Mouse (Mus musculus) liver, embryonic 14 days (tissue): Measurements from ENCODE around the gene Gm17324. TPM values are rescaled to one million over a fixed set of nuclear protein-coding genes. Genes with fewer than 3 reads are reported as not detected.

Source experiments
- polyA plus RNA-seq: library from polyadenylated mRNA; depleted of rRNA; stranded (reverse); fragments of >200 nt; gene quantifications from 2 replicates; pipeline ENCODE4 v1.2.3, GENCODE M21; 2012; rRNA removed

The Gm17324 gene
- polyA plus RNA-seq = 0.15 and 0.18 TPM in 2 replicates

GRCm38 (mm10) chr9:78447973-78448873, at the start of gene Gm17324, which contains the start of gene Mto1:
Gene Gm17324, minus strand, starts transcription at chr9:78448786.
Gene Mto1, plus strand, starts transcription at chr9:78448208.

GRCm38 (mm10) chr9:78488890-78489420, 40.4 kb upstream of the Gm17324 start, which contains the start of gene Eef1a1:
Gene Eef1a1, minus strand, starts transcription at chr9:78489151.

GRCm38 (mm10) chr9:78442579-78443392, 5.8 kb downstream of the Gm17324 start, which contains the start of gene Cgas:
Gene Cgas, minus strand, starts transcription at chr9:78443237.

Other genes starting within 250 kb of the Gm17324 start
- gene Gsta1, start 218.1 kb downstream of the Gm17324 start, polyA plus RNA-seq = 0.05 and 0.07 TPM in 2 replicates
- not detected in 2 replicates for gene Gm3776, start 191.7 kb downstream of the Gm17324 start, polyA plus RNA-seq
- 0.03 TPM in 1 of 2 replicates, not detected in the other for gene Gm10639, start 158.9 kb downstream of the Gm17324 start, polyA plus RNA-seq
- gene Omt2a, start 134.0 kb downstream of the Gm17324 start, polyA plus RNA-seq = not detected in 2 replicates
- not detected in 2 replicates for gene Omt2b, start 121.2 kb downstream of the Gm17324 start, polyA plus RNA-seq
- 0.09 and 0.16 TPM in 2 replicates for gene Gsta2, start 93.0 kb downstream of the Gm17324 start, polyA plus RNA-seq
- not detected in 2 replicates for gene Dppa5a, start 80.6 kb downstream of the Gm17324 start, polyA plus RNA-seq
- gene Ooep, start 70.1 kb downstream of the Gm17324 start, polyA plus RNA-seq = not detected in 2 replicates
- 0.02 and 0.06 TPM in 2 replicates for gene Ddx43, start 53.0 kb downstream of the Gm17324 start, polyA plus RNA-seq
- 0.98 and 1.4 TPM in 2 replicates for gene Cgas, start 5.5 kb downstream of the Gm17324 start, polyA plus RNA-seq
- gene Mto1, start 578 bp downstream of the Gm17324 start, polyA plus RNA-seq = 14.2 and 14.6 TPM in 2 replicates
- gene Eef1a1, start 40.4 kb upstream of the Gm17324 start, polyA plus RNA-seq = 4,310 and 4,502 TPM in 2 replicates
- gene Slc17a5, start 139.3 kb upstream of the Gm17324 start, polyA plus RNA-seq = 2.0 and 2.4 TPM in 2 replicates
- 0.07 and 0.14 TPM in 2 replicates for gene Cd109, start 166.8 kb upstream of the Gm17324 start, polyA plus RNA-seq